Mouse (Mus musculus): ENCODE data around the gene Csrp1.

Gene Csrp1

DNA sequence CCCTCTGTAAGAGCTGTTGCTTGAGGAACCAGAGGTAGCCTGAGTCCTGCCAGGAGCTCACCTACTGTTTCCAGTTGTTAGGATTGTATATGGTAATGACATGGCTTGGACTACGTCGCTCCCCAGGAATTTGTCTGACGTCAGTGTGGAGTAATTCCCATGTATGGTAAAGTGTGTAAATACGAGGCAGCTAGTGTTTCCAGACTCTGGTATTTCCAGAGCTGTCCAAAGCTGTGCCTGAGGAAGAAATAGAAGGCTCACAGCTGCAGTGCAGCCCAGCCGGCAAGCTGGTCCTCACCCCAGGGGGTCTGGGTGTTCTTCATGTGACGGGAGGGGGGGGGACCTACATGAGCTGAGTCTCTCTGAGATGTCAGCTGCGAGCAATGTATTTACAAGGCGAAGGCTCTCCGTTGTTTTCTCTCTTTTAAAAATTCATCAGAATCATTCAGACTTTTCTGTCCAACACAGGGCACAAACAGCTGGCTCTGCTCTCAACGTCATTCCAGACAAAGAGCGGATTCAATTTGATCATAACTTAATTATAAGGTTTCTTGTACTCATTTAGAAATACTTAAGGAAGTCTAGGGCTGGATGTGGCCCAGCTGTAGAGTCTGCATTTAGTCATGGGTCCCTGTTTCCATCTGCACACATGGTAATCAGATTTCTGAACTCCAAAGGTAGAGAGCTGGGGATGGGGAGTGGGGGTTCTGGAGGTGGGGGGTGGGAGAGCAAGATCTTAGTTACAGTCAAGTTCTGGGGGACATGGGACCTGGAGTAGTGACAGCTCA, 12.2 kb downstream of the Csrp1 start:
- DNase-seq (ENCODE audit: low spot score) = no peak

GRCm38 (mm10) chr1:135734225-135734937, 14.5 kb downstream of the Csrp1 start:
- DNase-seq (ENCODE audit: low spot score) = no peak

GRCm38 (mm10) chr1:135735460-135735859, 15.6 kb downstream of the Csrp1 start:
- no peak for DNase-seq (ENCODE audit: low spot score)

DNA sequence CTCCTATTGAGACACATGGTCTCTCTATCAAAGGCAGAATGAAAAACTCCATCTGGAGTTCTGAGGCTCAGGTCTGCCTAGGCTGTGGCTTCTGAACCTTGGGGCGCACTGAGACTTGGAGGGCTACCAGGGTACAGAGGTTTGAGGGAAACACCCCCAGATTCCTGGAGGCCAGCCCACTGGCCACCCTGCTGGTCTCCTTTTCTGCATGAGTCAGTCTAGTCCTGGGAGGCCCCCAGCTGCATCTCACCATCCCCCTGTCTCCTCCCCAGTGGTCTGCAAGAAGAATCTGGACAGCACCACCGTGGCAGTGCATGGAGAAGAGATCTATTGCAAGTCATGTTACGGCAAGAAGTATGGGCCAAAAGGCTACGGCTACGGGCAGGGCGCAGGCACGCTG, 25.1 kb downstream of the Csrp1 start:
- no peak for DNase-seq (ENCODE audit: low spot score)

GRCm38 (mm10) chr1:135746248-135746647, 26.4 kb downstream of the Csrp1 start:
- DNase-seq (ENCODE audit: low spot score) = no peak

- DNase-seq (ENCODE audit: low spot score) = peak; percentile 87
Observed at GRCm38 (mm10) chr1:135752737-135753348, 33.0 kb downstream of the Csrp1 start.

- no peak for DNase-seq (ENCODE audit: low spot score)
Observed at GRCm38 (mm10) chr1:135755287-135755686, 35.4 kb downstream of the Csrp1 start.

- no peak for DNase-seq (ENCODE audit: low spot score)
Observed at GRCm38 (mm10) chr1:135755913-135756312, 36.1 kb downstream of the Csrp1 start.

- DNase-seq (ENCODE audit: low spot score) = no peak
Observed at GRCm38 (mm10) chr1:135757287-135757686, 37.4 kb downstream of the Csrp1 start.

- no peak for DNase-seq (ENCODE audit: low spot score)
Observed at GRCm38 (mm10) chr1:135759685-135760084, 39.8 kb downstream of the Csrp1 start.

GRCm38 (mm10) chr1:135760216-135760615, 40.4 kb downstream of the Csrp1 start:
- DNase-seq (ENCODE audit: low spot score) = no peak

GRCm38 (mm10) chr1:135761728-135762127, 41.9 kb downstream of the Csrp1 start:
- DNase-seq (ENCODE audit: low spot score) = no peak

DNA sequence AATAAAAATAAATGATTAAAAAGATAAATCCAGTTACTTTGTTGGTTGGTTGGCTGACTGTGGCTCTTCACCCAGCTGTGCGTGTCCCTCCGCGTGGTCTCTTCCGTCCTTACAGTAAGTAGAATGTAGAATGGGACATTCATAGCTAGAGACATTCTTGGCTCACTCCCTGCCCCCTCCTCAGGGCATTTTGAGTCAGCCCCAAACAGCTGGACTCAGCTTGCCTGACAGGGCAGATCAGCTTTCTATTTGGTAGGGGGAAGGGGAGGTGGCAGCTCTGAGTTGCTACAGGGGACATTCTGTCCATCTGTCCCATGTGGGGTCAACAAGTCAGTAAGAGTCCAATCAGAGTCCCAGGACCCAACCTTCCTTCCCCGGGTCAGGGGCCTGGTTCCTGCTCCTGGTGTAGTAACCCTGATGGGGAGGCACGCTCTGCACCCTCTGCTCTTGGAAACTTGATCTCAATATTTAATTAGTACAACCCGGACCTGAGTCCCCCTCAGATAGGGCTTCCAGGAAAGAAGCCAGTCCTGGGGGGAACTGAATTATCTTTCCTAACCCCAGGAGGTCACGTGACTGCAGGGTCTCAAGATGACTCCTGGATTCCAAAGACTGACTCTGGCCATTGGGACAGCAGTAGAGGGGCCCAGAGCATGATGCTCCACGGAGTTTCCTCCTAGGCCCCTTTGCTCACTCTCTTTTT, 43.8 kb downstream of the Csrp1 start:
- DNase-seq (ENCODE audit: low spot score) = no peak

DNA sequence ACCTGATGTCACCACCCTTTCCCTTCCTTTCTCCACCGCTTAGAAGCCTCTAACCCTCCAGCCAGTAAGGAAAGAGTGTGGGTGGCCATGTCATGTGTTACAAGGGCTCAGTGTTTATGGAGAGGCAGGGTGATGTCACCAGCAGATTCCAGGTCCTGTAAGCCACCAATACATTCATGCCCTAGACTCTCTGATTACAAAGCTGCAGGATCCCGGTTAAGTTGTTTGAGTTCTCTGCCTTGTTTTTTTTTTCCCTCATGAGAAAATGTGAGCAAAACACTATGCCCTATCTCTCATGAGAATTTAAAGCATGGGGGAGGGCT, 44.3 kb downstream of the Csrp1 start:
- DNase-seq (ENCODE audit: low spot score) = no peak

GRCm38 (mm10) chr1:135765645-135766591, 46.1 kb downstream of the Csrp1 start, which contains the start of gene Phlda3:
Gene Phlda3 (plus strand): TSS chr1:135766119.
- peak; percentile 85 for DNase-seq (ENCODE audit: low spot score)

- DNase-seq (ENCODE audit: low spot score) = no peak
Observed at GRCm38 (mm10) chr1:135766592-135767306, 46.9 kb downstream of the Csrp1 start.

GRCm38 (mm10) chr1:135767324-135767890, 47.5 kb downstream of the Csrp1 start:
- no peak for DNase-seq (ENCODE audit: low spot score)

- DNase-seq (ENCODE audit: low spot score) = no peak
Observed at GRCm38 (mm10) chr1:135768400-135768799, 48.5 kb downstream of the Csrp1 start.

- no peak for DNase-seq (ENCODE audit: low spot score)
Observed at GRCm38 (mm10) chr1:135770237-135770636, 50.4 kb downstream of the Csrp1 start.

DNA sequence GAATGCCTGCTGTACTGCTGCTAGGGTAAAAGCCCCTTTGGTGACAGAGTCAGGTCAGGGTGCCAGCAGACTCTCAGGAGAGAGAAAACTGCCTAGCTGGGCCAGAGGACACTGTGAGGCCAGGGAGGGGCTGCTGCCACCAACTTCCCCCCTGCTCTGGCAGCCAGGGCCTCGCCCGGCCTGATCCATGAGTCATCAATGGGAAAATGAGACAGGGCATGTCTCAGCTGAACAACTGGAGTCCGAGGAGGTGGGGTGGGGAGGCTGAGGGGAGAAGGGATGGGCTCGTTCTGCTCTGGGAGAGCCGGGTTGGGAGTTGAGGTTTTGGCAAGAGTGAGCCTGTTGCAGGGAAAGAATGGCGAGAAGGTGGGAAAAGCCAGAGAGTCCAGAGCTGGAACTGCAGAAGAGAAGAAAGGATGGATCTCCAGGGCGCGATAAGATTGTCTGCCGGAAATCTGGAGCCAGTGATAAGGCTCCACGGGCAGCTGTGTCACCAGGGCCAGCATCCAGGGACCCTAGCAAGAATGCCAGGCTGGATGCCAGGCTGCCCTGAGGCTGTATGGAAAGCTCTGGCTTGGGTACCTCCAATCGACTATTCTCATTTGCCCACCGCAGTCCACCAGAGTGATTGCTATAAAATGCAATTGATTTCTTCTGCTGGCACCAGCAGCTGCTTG, 51.2 kb downstream of the Csrp1 start:
- DNase-seq (ENCODE audit: low spot score) = no peak

Measured in ovary, postnatal 36 days (tissue).